Mouse (Mus musculus): ENCODE results near the gene Grid2. TPM values are rescaled to one million over a fixed set of nuclear protein-coding genes. Genes with fewer than 3 reads are reported as not detected.

Grid2 gene
- total RNA-seq (2015; ENCODE audit: low replicate concordance) (not detected in 2 replicates), total RNA-seq (2017; ENCODE audit: low replicate concordance) (not detected in 2 replicates)

GRCm38 (mm10) chr6:63255826-63256555, at the start of gene Grid2:
Grid2 (plus strand) TSS chr6:63255876.
- no peak for ATAC-seq (replicated peaks; ENCODE audit: low FRiP score, poor library complexity, severe bottlenecking)

GRCm38 (mm10) chr6:63250738-63251137, 4.9 kb upstream of the Grid2 start:
- ATAC-seq (replicated peaks; ENCODE audit: low FRiP score, poor library complexity, severe bottlenecking): no peak

GRCm38 (mm10) chr6:63256556-63257405, 1.1 kb downstream of the Grid2 start:
- no peak for ATAC-seq (replicated peaks; ENCODE audit: low FRiP score, poor library complexity, severe bottlenecking)

GRCm38 (mm10) chr6:63257406-63257845, 1.8 kb downstream of the Grid2 start:
- ATAC-seq (replicated peaks; ENCODE audit: low FRiP score, poor library complexity, severe bottlenecking): no peak

- no peak for ATAC-seq (replicated peaks; ENCODE audit: low FRiP score, poor library complexity, severe bottlenecking)
Observed at GRCm38 (mm10) chr6:63257876-63258275, 2.2 kb downstream of the Grid2 start.

GRCm38 (mm10) chr6:63259764-63260163, 4.1 kb downstream of the Grid2 start:
- no peak for ATAC-seq (replicated peaks; ENCODE audit: low FRiP score, poor library complexity, severe bottlenecking)

GRCm38 (mm10) chr6:63284419-63284818, 28.7 kb downstream of the Grid2 start:
- ATAC-seq (replicated peaks; ENCODE audit: low FRiP score, poor library complexity, severe bottlenecking): no peak

GRCm38 (mm10) chr6:63342438-63343004, 86.8 kb downstream of the Grid2 start:
- no peak for ATAC-seq (replicated peaks; ENCODE audit: low FRiP score, poor library complexity, severe bottlenecking)

GRCm38 (mm10) chr6:63347015-63347414, 91.3 kb downstream of the Grid2 start:
- no peak for ATAC-seq (replicated peaks; ENCODE audit: low FRiP score, poor library complexity, severe bottlenecking)

- no peak for ATAC-seq (replicated peaks; ENCODE audit: low FRiP score, poor library complexity, severe bottlenecking)
Observed at GRCm38 (mm10) chr6:63381061-63381611, 125.5 kb downstream of the Grid2 start.

GRCm38 (mm10) chr6:63401698-63402097, 146.0 kb downstream of the Grid2 start:
- ATAC-seq (replicated peaks; ENCODE audit: low FRiP score, poor library complexity, severe bottlenecking): no peak

GRCm38 (mm10) chr6:63417534-63417933, 161.9 kb downstream of the Grid2 start:
- no peak for ATAC-seq (replicated peaks; ENCODE audit: low FRiP score, poor library complexity, severe bottlenecking)

GRCm38 (mm10) chr6:63432751-63433150, 177.1 kb downstream of the Grid2 start:
- no peak for ATAC-seq (replicated peaks; ENCODE audit: low FRiP score, poor library complexity, severe bottlenecking)

GRCm38 (mm10) chr6:63448175-63448574, 192.5 kb downstream of the Grid2 start:
- no peak for ATAC-seq (replicated peaks; ENCODE audit: low FRiP score, poor library complexity, severe bottlenecking)

GRCm38 (mm10) chr6:63482141-63482540, 226.5 kb downstream of the Grid2 start:
- no peak for ATAC-seq (replicated peaks; ENCODE audit: low FRiP score, poor library complexity, severe bottlenecking)

GRCm38 (mm10) chr6:63515016-63515415, 259.3 kb downstream of the Grid2 start:
- no peak for ATAC-seq (replicated peaks; ENCODE audit: low FRiP score, poor library complexity, severe bottlenecking)

GRCm38 (mm10) chr6:63515957-63516356, 260.3 kb downstream of the Grid2 start:
- no peak for ATAC-seq (replicated peaks; ENCODE audit: low FRiP score, poor library complexity, severe bottlenecking)

GRCm38 (mm10) chr6:63531751-63532150, 276.1 kb downstream of the Grid2 start:
- ATAC-seq (replicated peaks; ENCODE audit: low FRiP score, poor library complexity, severe bottlenecking): no peak

GRCm38 (mm10) chr6:63532901-63533300, 277.2 kb downstream of the Grid2 start:
- ATAC-seq (replicated peaks; ENCODE audit: low FRiP score, poor library complexity, severe bottlenecking): no peak

- ATAC-seq (replicated peaks; ENCODE audit: low FRiP score, poor library complexity, severe bottlenecking): no peak
Observed at GRCm38 (mm10) chr6:63547741-63548140, 292.1 kb downstream of the Grid2 start.

Data from erythroblast, adult 5-6 weeks (primary cell).